Mouse (Mus musculus) cerebellum, postnatal 25 days (tissue): Measurements from ENCODE around the gene Golph3.

Experiments
- DNase-seq, 2 experiments: peaks; one replicate each; pipeline ENCODE4 v3.0.0; 2021; ENCODE audit warnings: mixed read lengths in 2 of 2

The Golph3 gene

DNA sequence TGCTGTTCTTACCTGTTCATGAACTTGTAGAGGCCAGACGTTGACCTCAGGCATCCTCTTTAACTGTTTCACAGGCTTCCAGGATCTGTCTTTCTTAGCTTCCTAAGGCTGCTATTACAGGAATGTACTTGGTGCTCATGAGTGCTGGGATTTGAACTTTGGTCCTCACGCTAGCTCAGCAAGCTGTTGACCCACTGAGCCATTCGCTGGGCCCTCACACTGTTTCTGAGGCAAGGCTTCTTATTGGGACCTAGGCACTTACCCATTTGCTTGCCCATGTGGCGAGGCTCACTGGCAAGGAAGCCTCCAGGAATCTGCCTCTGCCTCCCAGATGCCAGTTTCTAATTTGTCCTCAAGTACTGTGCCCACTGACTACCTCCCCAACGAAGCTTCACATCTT lies 1.4 kb upstream of the Golph3 start:
- no peak for DNase-seq

DNA sequence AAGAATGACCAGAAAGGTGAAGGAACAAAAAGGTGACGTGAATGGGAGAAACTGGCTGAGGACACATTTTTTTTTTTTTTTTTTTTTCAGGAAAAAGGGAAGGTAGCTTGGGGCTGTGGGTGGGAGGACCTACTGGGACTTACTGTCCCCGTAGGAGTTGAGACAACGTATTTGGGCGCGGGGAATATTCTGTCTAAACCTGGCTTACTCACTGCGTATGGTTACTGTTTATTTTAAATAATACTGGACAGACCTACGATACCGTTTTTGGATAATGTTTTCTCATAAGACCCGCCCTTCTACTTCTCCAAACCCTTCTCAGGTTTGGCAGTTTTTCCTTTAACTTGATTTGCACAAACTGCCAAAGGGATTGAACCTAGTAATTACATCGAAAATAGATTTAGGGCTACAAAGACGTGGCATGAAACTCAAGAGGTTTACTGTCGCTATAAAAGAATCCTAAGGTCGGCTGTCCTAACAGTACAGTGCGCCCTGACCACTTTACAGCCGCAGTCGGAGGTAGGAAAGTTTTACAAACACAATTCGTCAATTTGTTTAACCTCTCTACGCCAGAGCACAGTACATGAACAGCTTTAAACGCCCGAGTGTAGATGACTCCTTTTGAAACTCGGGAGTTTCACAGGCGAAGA lies 684 bp upstream of the Golph3 start:
- DNase-seq, result no peak

GRCm38 (mm10) chr15:12321788-12322621 lies 755 bp downstream of the Golph3 start, which contains the start of gene 1810049J17Rik:
1810049J17Rik (minus strand) TSS chr15:12321899.
- peak in 1 of 2 experiments; percentile 64 for DNase-seq

- no peak for DNase-seq
Observed at GRCm38 (mm10) chr15:12322676-12323402, 1.6 kb downstream of the Golph3 start.

- DNase-seq, result no peak
Observed at GRCm38 (mm10) chr15:12324326-12324725, 3.1 kb downstream of the Golph3 start.

- no peak for DNase-seq
Observed at GRCm38 (mm10) chr15:12330389-12330788, 9.1 kb downstream of the Golph3 start.

GRCm38 (mm10) chr15:12330892-12331291 lies 9.6 kb downstream of the Golph3 start:
- no peak for DNase-seq

DNA sequence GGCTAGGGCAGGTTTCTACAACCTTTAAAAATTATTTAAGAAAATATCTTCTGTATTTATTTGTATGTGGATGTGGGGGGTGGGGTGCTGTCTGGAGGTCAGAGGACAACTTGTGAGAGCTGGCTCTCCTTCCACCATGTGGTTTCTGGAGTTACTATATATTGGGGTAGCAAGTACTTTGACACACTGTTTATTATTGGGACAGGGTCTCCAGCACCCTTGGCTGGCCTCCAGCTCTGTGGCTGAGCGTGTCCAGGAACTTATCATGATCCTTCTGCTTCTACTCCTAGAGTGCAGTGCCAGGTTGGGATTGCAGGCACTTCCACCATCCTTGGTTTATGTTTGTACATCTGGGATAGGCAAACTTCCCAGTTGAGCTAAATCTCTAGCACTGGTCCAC lies 10.1 kb downstream of the Golph3 start:
- no peak for DNase-seq

DNA sequence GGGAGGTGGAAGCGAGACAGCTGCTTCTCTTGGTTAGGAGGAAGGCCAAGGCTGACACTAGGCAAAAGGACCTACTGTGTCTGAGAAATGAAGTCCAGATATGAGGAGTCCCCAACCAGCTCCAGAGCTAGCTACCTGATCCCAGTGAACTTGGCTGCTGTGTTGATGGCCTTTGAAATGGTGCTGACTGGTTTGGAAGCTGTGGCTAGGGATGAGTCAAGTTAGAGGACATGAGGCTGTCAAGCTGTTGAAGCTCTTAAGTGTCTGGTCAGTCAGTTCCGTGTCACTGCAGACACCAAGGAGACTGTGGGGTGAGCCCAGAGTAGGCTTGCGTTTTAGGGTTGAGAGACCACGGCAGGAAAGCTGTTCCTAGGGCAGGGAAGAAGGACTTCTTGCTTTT lies 13.1 kb downstream of the Golph3 start:
- no peak for DNase-seq

GRCm38 (mm10) chr15:12337030-12337778 lies 16.0 kb downstream of the Golph3 start:
- DNase-seq, result no peak

GRCm38 (mm10) chr15:12337779-12338137 lies 16.5 kb downstream of the Golph3 start:
- no peak for DNase-seq

DNA sequence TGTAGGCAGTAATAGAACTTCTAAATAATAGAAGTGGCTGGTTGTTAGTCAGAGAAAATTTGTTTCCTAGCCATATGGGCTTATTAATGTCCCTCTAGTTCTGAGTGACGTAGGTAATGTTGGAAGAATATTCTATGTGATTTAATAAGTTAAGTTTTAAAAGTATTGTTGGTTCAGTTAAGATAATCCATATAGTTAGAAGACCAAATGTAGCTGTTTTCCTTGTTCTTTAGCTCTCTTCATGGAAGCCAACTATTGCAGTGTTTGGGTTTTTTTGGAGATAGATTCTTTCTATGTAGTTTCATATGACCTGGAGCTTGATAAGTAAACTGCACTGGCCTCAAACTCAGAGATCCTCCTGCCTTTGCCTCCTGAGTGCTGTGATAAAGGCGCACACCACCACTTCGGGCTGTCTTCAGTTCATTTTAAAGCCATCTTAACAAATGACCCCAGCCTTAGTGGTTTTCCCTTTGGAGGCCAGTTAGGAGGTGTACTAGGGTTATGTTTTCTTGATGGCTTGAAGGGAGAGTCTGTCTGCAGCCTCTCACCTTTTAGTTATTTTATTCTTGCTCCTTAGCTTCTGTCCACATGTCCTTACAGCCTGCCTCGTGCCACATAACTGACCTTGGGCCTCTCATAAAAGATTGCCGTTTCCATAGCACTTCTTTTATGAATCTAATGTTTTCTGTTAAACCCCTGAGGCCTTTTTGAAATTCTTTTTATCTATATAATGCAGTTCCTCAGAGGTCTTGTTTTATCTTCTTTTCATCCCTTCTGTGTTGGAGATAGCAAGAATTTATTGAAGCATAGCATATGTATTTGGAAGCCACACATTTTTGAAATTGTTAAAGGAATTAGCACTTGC lies 19.5 kb downstream of the Golph3 start:
- no peak for DNase-seq

DNA sequence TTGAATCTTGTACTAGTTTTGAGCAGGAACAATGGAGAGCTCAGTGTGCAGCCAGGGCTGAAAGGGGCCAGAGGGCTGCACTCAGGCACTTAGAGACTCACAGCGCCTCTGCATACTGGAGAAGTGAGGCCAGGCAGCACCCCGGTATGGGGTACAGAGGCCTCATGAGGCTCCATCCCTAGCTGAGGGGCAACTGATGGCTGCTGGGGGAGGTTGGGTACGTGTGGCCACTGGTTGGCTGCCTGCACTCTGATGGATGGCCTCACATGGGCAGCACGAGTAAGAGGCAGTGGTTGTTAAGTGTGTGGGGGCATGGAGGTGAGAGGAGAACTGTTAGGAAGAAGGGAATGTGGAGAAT lies 20.1 kb downstream of the Golph3 start:
- DNase-seq, result no peak

DNA sequence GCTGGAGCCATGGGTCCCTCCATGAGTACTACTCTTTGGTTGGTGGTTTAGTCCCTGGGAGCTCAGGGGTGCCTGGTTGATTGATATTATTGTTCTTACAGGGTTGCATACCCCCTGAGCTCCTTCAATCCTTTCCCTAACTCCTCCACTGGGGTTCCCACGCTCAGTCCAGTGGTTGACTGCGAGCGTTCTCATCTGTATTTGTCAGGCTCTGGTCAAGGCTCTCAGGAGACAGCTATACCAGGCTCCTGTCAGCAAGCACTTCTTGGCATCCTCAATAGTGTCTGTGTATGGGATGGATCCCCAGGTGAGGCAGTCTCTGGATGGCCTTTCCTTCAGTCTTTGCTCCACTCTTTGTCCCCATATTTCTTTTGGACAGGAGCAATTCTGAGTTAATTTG lies 25.7 kb downstream of the Golph3 start:
- no peak for DNase-seq

GRCm38 (mm10) chr15:12348950-12349349 lies 27.7 kb downstream of the Golph3 start:
- no peak for DNase-seq

GRCm38 (mm10) chr15:12349840-12350239 lies 28.6 kb downstream of the Golph3 start:
- DNase-seq, result no peak

GRCm38 (mm10) chr15:12351470-12351869 lies 30.2 kb downstream of the Golph3 start:
- DNase-seq, result no peak

GRCm38 (mm10) chr15:12354281-12354810 lies 33.1 kb downstream of the Golph3 start:
- no peak for DNase-seq

GRCm38 (mm10) chr15:12355261-12355660 lies 34.0 kb downstream of the Golph3 start:
- DNase-seq, result no peak

- DNase-seq, result no peak
Observed at GRCm38 (mm10) chr15:12355907-12356306, 34.7 kb downstream of the Golph3 start.

DNA sequence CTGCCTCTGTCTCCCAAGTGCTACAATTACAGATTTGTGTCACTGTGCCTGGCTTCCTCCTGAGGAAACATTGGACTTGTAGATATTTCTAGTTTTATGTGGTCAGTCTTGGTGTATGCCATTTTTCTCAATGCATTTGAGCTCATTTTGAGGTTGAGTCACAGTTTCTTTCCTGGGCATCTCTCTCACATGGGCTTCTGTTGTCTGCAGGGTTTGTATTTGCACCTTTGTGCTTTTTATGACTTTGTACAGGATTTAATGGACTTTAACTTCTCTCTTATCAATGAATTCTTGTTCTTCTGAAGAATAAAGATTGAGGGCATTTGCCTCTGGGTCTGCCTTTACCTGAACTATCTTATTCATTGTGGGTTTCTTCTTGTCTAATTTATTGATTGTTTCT lies 36.2 kb downstream of the Golph3 start:
- no peak for DNase-seq

GRCm38 (mm10) chr15:12358384-12358783 lies 37.1 kb downstream of the Golph3 start:
- DNase-seq, result no peak
